Mouse (Mus musculus) adrenal gland, postnatal 4 days (tissue): ENCODE measurements at regions not wholly inside any gene's neighbourhood (a gene's known extent, or its start where the extent isn't known, plus 50 kb on each side); places are given as distances from the start of the nearest gene placed in this dataset.

Experiments used
- DNase-seq, 2 experiments: peaks; one replicate each; pipeline ENCODE4 v3.0.0; 2021 to 2022; ENCODE audit warnings: low spot score in 2 of 2, mixed read lengths in 2 of 2

DNA sequence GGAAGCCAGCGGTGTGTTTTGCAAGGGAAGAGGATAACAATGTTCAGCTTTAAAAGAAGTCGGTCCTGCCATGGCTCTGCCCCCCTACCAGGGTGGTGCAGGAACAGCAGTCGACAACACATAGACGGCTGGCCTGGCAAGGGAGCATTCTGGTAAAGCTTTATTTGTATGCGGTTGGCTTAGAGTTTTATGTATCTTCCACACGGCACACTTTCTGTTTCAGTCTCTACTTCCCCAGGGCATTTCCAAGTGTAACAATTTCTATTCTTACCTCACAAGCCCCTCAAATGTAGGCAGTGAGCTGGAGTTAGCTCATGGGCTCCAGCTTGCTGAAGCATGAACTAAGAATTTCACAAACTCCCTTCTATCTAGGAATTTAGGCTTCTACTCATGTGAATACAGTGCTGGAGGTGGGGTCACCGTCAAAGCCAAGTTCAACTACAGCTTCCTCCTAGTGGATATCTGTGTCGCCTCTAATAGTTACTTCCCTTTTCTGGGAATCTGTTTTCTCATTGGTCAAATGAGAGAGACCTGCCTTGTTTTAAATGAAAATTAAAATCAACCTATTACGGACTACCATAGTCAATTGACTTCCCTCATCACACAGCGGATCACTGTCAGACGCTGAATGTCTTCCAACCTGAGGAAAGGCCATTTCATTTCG lies 190.2 kb upstream of the Dynlrb2 start:
- no peak for DNase-seq

DNA sequence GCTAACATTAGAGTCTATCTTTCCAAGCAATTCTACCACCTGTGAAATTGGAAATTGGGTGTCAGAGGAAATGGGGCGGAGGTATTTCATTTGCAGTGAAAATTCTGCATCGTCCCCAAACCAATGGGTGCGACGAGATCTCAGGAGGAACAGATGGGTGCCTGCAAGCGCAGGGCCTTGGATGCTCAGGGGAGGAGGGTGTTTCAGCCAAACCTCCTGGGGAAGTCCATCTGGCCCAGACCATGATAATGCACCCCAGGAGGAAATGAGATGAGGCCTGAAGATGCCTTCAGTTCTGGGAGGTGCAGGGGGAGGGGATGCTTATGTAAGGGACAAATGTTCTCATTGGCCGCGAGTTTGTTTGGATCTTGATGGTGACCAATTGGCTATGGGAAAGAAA lies 205.9 kb upstream of the Dynlrb2 start:
- no peak for DNase-seq

- no peak for DNase-seq
Observed at GRCm38 (mm10) chr8:116290671-116291245, 214.0 kb upstream of the Dynlrb2 start.

- DNase-seq: no peak
Observed at GRCm38 (mm10) chr8:116289237-116289636, 215.5 kb upstream of the Dynlrb2 start.

DNA sequence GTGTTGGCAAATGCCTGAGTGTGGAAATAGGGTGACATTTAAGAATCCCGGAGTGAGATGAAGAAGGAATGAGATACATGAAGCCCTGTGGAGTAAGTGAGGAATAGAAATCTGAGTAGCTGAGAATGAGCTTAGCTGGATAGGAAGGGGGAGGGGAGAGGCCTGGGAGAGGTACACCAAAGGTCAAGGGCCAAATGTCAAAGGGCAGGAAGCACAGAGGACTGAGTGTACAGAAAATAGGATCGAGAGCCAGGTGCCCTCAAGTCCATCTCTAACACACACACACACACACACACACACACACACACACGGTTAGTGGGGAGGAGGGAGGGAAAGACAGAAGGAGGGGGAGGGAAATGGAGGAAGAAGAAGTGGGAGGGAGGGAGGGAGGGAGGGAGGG lies 220.8 kb upstream of the Dynlrb2 start:
- DNase-seq: no peak

DNA sequence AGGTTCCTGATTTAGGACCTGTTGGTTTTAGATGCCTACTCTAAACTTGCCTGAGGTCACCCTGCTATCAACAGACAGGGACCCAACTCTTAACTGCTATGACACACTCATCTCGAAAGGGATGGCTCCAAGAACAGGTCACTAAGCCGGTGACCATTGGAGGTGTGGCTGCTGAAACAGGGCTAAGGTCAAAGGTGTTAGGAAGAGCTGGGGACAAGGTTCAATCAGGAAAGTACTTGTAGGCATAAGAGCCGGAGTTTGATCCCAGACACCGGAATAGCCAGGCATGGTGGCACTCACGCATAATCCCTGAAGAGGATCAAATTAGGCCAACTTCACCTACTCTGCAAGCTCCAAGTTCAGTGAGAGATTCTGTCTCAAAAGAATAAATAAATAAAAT lies 222.4 kb upstream of the Dynlrb2 start:
- no peak for DNase-seq

DNA sequence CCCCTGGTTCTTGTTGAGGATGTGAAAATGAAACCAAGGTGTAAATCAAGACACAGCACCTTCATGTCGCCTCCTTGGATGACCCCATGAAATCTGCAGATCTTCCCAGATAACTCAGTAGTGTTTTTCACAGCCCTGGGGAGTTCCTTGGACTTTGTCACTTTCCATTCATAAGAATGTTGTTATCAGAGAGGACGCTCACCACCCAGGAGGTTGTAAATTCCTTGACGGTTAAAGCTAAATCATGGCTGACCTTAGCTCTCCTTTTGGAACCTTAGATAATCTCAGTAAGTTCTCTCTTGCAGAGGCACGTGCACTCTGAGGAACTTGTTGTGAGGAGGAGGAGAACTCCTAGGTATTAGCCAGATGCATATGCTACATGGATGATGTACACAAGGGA lies 229.8 kb upstream of the Dynlrb2 start:
- DNase-seq: no peak

GRCm38 (mm10) chr8:116271238-116271637 lies 233.5 kb upstream of the Dynlrb2 start:
- no peak for DNase-seq

DNA sequence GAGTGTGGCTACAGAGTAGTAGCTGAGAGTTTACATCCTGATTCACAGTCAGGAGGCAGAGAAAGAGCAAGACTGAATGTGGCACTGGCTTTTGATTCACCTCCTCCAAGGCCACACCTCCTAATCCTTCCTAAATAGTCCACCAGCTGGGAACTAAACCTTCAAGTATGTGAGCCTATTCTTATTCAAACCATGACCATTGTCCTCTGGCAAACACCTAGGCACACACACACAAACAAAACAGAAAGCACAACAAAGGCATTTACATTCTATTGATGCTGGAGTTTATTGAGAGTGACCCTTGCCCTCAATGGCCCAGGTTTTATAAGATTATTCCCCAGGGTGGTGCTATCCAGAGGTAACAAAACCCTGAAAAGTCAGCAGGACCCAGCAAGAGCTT lies 235.4 kb upstream of the Dynlrb2 start:
- DNase-seq: no peak

GRCm38 (mm10) chr8:116268685-116269084 lies 236.1 kb upstream of the Dynlrb2 start:
- no peak for DNase-seq

DNA sequence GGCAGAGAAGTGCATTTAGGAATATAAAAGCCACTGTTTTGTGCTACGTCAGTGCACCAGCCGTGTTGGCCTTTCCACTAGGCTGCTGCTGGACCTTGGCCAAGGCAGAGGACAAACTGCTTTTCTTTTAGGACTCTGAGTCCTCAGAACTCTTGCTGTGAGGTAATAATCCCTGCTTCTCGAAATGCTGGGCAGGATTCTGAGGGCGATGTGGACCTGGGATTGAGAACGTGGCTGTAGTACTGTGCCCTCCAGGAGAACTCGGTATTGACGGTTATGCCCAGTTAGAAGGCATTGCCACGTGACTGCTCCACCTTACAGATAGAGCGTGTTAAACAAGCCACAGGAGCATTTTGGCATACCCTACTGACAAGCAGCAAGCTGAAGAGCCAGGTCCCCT lies 236.6 kb upstream of the Dynlrb2 start:
- no peak for DNase-seq

DNA sequence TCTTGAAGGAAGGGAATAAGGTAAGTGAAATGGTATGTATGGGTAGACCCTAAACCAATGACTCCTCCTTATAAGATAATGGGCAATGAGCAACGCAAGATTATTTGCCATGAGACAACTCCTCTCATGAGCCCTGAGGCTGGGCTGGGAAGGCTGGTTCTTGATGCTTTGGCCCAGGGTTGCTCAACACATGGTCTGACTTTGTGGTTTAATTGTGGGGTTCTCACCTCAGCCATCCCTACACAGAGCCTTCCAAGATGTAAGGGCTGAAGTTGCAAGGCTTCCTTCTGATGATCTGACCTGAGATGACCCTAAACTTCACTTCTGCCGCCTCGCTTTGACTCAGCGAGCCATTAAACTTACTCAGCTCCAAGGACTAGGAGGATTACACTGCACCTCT lies 237.8 kb upstream of the Dynlrb2 start:
- no peak for DNase-seq

GRCm38 (mm10) chr8:116265591-116265990 lies 239.2 kb upstream of the Dynlrb2 start:
- DNase-seq: no peak

DNA sequence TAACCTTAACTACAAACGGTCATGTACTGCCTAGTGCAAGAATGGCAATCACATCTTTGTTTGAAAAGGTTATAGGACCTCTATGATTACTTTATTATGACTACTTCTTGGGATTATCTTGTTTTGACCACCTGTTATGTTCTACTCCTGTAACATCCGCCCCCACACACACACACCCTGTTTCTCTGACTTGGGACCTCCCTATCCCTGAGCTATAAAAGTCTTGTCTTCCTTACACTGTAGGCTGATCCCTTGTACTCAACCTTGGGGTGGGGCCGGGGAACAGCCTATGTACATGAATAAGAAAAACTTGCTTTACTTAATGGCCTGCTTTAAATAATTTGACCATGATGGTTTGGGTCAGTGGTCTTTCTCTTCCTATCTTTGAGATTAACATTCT lies 240.7 kb upstream of the Dynlrb2 start:
- DNase-seq: no peak

GRCm38 (mm10) chr8:116261286-116261685 lies 243.5 kb upstream of the Dynlrb2 start:
- no peak for DNase-seq

DNA sequence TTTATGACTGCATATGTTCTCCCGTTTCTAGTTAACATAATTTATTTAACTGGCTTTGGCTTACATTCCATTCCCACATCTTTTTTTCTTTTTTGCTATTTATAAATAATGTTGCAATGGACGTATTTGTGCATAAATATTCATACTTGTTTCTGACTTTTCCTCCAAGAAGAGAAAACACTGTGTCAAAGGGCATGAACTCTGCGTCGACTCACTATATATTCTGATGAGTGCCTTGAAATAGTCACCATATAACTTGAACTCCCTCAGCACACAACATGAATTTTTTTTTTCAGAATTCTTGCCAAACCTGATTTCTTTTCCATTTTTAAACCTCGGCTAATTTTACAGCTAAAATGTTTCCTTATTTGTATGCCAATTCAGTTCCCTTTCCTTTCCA lies 249.4 kb upstream of the Dynlrb2 start:
- no peak for DNase-seq

DNA sequence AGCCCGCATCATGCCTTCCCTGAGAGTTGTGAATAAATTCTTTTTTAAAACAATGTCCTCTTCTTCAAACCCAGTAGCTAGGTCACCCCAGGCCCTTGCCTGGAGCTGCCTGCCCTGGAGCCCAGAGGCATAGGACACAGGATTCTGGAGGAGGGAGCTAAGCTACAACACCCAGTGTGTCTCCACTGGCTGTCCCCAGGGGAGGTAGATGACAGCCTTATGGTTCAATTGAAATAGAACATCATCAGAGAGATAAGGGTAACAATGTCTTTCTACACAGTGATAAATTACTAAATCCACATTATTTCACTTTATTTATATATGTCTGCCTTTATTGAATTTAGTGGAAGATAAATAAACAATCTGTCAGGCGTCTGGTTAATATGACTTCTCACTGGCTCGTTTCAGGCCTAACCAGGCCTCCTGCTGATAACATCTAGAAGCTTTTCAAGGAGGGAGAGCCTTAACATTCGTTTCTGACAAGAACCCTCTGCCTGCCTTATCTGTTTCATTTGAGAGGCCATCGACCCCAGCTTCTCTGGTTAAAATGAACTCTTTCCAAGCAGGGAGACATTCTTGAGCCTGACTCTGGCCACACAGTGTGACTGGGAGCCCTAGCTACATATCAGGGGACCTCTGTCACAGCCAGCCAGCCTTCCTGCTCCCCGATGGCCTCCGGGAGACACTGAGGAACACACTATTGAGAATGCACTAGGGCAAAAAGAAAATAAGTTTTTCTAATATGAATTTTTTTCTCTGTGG lies 252.1 kb upstream of the Dynlrb2 start:
- no peak for DNase-seq

DNA sequence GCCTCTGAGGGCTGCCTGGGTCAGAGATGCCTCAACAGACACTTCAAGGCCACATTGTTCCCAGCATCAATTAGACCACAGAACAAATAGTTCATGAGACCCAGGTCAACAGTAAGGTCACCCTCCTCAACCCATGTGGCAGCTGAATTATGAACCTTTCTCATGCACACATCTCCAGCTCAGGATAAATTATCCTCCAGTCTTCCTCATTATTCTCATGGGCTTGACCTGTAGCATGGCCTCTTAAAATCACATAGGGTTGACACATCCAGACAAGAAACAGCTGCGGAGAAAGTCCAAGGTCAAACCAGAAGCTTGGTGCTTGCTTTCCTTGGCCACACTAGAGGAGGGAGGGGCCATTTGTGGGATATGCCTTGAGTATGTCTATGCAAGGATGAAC lies 256.4 kb upstream of the Dynlrb2 start:
- DNase-seq: no peak

DNA sequence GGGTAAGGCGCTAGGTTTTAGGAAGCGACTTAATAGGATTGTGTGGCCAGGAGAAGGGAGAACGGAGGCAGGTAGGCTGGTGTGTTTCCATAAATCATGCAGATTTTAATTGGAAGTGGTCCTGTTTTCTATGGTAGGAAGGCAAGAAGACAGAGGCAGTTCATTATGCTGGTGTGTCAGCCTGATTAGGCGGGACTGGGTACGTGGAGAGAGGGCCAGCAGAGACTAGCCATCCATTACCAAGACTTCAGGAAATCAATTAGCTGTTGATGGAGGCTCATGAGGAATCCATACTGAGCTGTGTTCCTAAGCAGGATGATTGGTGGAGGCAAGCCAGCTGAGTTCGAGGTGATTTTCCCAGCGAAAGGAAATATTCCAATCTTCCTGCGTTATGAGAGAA lies 261.3 kb upstream of the Dynlrb2 start:
- no peak for DNase-seq

DNA sequence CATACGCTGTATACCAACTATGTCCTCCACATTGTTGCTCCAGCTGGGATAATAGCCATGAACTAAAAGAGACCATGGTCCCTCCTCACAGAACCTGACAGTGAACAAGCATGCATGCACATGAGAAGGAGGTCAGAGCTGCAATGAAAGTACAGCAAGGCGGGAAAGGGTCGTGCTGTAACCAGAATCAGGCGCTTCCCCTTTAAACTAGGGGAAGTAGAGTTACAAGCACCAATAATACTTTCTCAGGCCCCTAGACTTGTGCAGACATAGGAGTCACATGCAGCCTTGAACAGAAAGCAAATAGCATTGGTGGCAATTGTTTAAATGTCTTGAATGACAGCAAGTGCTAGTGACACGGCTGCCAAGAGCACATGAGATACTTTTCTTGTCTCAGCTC lies 261.8 kb upstream of the Dynlrb2 start:
- no peak for DNase-seq

DNA sequence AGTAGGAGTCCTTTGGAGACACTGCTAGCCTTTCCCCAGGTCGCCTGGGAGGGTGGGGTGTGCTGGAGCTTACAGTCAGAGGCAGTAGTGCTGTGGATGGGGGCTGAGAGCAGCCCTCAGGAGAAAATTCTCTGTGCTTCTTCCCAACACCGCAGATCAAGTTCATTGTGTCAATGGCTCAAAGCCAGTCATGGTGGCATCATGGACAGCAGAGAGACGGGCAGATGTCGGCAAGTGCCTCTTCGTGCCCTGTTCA lies 262.9 kb upstream of the Dynlrb2 start:
- DNase-seq: no peak

GRCm38 (mm10) chr8:116241146-116241986 lies 263.4 kb upstream of the Dynlrb2 start:
- no peak for DNase-seq
